Mouse (Mus musculus) olfactory bulb, adult 2 months (tissue): ENCODE data around the gene Pigl.

ENCODE experiments used
- CTCF ChIP-seq: fragments of 200-500 bp; IDR thresholded peaks from 2 replicates; pipeline ENCODE4 v1.5.1; 2012; ENCODE audit warnings: low read depth, mild to moderate bottlenecking, low read length, moderate library complexity; ENCODE audit not compliant: insufficient read depth
- POLR2A ChIP-seq: fragments of 200-500 bp; IDR thresholded peaks from 2 replicates; pipeline ENCODE4 v1.6.1; 2012; ENCODE audit warnings: mild to moderate bottlenecking, low read depth, low read length, moderate library complexity; ENCODE audit not compliant: insufficient read depth

DNA sequence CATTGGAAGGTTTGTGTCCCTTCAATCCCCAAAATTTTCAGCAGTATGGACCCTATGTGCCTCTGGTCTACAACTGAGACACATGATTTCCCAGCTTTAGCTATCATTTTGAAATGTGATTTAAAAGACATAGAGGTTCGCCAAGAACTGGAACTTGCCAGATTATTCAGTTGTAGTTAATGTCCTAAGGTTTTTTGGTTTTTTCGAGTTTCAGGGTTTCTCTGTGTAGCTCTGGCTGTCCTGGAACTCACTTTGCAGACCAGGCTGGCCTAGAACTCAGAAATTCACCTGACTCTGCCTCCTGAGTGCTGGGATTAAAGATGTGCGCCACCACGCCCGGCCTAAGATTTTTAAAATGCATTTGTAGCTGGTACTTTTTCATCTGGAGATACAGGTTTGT, 95.4 kb downstream of the Pigl start:
- TF ChIP-seq CTCF (no peak), POLR2A (no peak)
